Mouse (Mus musculus) monocyte, adult 2 months (primary cell): ENCODE results near the gene Sox5.

Experiments
- DNase-seq, 2 experiments: peaks; one replicate each; pipeline ENCODE4 v3.0.0; 2022; ENCODE audit warnings: low spot score in 2 of 2, low read depth in 1 of 2

The Sox5 gene

DNA sequence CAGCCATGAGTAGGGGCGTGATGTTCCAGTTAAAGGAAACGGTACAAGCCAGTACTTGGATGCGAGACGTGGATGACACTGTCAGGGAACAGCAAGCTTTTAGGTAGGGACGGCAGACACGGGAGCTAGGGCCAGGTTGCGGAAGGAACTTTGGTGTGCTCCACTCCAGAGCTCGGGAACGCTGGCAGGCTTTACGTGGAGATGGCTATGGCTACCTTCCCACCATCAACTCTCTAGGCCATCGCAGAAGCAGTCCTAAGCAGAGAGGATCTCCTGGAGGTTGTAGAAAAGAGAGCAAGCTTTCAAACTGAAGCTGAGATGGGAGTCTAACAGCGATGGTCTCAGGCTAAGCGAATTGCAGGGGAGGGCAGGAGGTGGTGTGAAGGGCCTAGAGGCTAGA is 60.9 kb downstream of the Sox5 start:
- no peak for DNase-seq

DNA sequence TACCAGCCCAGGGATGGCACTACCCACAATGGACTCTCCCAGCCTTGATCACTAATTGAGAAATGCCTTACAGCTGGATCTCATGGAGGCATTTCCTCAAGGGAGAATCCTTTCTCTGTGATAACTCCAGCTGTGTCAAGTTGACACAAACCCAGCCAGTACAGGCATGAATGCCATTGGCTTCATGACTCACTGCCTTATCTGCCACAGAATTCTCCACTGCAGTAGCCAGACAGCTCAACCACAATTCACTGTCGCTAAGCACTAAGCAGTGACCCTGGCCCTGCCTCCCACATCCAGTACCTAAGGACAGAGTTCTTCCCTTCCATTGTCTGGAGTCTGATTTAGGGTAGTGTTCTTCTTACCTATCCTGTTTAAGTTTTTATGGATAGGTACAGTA is 65.4 kb downstream of the Sox5 start:
- no peak for DNase-seq

DNA sequence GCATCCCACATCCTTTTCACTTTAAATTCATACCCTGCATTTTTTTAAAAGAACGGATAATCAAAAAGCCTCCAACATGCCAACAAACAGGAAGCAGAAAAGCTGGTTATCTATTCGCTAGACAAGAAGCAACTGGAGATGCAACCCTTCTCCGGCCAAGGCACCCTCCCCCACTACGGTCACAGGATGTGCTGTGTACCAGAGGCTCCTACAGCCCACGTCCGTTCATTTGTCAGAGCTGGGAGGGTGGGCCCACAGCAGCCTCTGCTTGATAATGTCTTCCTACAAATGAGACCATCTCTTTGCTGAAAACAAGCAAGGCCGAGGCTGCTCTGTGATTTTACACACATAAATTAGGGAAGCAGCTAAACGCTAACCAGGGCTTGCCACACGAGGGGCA is 69.9 kb downstream of the Sox5 start:
- no peak for DNase-seq

DNA sequence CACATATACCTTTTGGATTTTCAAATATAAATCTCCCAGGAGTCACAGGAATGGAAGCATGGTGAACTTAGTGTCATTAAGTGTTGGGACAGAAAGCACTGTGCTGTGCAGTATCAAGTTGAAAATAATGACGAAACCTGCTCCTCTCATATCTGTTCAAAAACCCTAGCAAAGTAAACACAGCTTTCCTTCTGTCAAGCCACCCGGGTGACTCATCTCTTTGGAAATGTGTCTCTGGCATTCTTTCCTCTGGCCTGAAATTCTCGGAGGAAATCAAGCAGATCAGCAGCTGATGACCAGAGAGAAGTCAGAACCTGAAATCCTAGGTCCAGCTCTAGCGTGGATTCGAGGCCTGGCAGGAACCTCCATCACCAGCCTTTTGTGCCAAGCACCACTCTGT is 71.0 kb downstream of the Sox5 start:
- DNase-seq: no peak

DNA sequence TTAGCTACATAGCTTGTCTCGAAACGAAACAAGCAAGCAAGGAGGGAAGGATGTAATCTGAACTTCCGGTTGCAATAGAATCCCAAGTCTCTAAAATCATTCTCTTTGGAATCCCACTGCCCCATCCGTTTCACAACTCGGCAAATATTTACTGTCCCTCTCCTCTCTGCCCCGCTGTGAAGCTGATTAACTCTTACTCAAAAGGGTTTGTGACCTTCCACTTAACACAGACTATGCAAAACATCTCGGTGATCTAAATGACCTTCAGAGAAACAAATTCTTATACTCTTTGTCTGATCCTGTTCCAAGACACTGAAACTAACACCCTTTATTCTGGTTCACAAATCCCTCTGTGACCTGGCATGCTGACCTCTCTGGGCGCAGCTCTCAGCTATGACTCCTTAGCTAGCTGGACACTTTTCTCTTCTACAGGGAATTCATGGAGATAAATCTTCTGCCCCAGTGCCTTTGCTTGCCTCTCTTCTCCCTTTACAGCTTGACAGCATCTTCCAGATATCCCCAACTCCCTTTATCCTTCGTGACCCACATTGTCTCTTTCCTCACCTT is 72.1 kb downstream of the Sox5 start:
- DNase-seq: no peak

DNA sequence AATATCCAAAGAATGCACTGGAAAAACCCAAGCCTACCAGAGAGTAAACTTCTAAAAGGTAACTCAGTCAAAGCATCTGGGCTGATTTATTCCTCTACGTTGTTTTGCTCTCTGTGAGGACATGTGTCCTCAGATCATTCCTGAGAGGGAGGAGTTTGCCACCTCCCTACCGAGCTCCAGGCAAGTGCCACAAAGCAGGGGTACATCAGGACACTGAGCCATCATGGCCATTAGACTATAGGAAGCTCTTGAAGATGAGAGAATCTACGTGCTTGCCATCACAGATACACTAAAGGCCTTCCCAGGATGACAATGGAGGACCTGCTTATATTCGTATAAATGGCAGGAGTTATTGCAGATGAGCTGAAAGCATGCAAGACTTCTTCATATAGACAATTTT is 73.4 kb downstream of the Sox5 start:
- no peak for DNase-seq

DNA sequence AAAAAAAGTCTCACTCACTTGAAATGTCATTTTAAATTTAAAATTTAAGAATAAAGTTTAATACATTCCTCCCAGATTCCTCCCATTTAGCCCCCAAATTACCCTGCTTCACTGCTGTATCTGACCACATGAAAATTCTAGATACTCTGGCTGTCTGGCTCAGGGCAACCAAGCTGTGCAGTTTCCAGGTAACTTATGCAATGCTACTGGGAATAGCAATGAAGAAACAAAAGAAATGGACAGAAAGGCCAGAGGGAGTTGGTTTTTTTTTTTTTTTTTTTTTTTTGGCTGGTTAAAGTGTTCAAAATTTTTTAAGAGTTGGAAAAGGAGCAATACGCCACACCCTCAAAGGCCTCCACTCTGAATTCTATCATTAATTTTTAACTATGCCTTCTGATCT is 73.8 kb downstream of the Sox5 start:
- DNase-seq: no peak

DNA sequence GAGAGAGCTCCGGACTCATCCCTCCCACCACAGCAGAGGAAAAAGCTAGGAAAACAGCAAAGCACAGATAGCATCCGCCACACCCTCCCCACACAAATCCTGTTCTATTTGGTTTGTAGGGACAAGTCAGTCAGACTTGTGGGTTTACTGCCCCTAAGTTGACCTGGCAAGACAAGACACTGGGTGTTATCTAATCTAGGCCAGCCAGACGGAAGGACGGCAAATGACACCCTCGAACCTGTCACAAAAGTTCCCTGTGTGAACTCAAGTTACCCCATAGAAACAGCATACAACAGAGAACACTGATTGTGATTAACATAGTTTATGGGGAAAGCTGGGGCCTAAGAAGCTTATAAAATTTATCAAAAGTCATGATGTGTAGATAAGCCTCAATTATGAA is 76.8 kb downstream of the Sox5 start:
- no peak for DNase-seq

DNA sequence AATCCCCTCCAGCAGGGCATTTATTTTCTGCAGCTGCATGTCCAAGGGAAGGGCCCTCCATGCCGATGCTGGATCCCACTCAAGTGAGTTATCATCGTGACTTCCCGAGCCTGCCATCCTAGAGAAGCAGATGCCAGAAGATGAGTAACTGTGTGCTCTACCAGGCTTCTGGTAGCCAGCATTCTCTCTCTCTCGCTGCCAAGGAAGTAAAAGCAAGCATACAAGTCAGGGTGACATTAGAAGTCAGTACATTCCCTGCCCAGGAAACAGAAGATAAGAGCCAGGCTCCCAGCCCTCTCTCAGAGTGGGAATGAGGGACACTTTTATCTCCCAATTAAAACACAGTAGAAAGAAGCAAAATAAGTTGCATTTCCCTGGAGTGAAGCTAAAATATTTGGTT is 86.1 kb downstream of the Sox5 start:
- DNase-seq: no peak

DNA sequence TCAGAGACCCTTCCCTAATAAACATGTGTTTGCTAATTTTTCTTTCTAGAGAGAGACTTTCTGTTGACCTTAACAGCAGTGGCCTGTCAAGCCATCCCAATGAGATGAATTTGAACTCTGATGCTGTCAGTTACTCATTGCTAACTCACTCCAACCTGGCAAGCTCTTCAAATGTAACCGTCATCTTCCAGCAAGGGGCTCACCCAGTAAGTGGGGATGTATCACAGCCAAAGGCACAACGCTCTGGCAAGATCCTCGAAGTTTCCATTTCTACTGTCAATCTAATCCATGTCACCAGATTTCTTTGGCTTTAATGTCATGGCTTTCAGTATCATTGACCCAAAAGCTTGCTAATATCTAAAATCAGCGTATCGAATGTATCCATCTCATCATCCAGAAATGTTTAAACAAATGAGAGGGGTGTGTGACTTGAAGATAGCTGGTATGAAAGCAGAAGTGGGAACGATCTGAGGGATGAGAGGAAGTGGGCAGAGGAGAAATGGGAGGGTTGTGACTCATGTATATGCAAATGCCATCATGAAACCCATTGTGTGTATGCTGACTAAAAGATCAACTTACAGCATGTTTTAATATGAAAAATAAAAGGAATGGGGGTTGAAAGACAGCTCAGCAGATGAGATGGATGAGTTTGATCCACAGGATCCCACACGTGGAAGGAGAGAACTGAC is 88.4 kb downstream of the Sox5 start:
- DNase-seq: peak in 1 of 2 experiments; percentile 9

DNA sequence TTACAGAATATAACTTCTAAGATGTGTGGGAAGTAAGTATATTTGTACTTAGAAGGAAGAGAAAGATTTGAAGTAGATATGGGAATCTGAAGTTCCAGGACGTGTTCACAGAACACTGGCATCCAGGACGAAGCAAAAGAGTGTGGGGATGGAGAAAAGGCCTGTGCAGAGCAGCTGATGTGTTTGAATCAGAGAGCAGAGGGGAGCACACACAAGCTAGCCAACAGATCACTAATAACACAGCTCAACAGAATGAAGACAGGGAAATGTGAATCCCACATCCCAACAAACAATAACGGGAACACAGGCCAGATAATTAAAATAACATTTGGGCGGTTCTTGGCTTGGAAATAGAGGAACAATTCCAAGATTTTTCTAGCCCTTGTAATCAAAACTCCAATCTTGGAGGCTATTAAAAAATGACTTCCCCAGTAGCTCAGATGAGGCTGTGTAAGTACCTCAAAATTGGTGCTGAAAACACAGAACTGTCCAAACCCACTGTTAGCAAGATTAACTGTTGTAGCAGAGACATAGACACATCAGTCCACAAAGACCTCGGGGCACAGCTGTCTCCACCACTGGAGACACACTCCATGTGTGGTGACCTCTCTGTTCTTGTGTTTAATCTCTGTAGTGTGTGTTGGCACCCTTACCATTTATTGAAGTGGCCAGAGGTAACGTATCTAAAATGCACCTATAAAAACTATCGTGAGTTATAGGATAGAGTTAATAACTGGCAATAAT is 90.3 kb downstream of the Sox5 start:
- no peak for DNase-seq

DNA sequence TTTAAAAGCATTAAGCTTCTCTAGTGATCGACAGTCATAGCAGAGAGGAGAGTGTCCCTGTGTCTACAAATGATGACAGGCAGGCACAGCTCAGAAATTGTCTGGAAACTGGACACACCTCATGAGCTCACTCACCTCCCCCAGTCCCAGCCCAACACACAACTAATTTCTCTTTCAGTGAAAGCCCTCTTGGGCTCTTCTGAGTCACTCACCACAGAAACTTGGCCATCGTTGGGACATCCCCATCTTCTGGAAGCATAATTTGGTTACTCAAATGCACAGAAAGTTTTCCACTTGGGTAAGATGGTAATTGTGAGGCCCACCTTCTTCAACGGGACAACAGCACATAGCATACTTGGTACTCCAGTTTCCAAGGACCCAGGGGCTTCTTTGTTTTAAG is 92.7 kb downstream of the Sox5 start:
- DNase-seq: no peak

DNA sequence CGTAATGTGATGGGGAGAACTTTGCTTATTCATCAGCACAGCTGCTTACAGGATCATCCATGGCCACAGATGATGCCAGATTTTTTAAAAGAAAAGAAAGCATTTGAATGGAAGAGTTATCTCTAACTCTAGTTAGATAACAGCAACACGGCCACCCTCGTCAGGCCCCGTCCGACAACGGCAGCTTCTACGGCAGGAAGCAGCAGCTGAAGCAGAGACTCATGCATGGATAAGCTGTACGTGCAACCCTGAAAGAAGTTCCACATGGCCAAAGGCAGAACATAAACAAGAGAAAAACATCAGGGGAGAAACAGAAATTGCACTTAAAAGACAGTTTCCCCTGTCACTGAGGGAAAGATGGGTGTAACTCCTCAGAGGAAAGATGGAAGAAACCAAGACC is 94.1 kb downstream of the Sox5 start:
- DNase-seq: no peak

DNA sequence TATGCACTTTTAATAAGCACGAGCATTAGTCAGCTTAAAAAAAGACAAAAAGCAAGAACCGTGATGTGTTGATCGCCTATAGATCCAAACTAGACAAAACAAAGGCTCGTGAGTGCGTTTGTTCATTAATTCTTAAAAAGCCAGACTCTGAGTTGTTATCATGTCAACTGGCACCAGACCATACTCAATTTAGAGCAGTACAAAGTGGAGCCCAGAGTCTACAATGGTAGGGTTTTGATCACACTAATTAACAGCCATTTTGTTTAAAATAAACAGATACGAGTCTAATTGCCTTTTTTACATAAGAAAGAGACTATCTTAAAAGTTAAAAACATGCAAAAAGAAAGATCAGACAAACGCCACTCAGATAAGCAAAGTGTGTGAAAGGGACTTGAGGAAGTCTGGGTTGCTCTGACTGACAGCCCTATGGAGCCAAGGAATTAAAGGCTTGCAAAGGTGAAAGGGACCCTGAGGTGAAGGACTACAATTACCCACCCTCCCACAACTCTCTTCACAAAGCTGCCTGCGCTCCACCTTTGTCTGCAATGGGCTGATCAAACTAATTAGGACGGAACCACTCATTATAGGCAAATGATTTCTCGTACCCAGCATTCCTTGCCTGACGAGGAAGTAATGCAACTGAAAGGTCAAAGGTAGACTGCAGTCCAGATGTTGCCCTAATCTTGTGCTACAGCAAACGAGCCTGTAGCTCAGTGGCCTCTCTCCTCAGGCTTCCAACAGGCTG is 100.6 kb downstream of the Sox5 start:
- no peak for DNase-seq

DNA sequence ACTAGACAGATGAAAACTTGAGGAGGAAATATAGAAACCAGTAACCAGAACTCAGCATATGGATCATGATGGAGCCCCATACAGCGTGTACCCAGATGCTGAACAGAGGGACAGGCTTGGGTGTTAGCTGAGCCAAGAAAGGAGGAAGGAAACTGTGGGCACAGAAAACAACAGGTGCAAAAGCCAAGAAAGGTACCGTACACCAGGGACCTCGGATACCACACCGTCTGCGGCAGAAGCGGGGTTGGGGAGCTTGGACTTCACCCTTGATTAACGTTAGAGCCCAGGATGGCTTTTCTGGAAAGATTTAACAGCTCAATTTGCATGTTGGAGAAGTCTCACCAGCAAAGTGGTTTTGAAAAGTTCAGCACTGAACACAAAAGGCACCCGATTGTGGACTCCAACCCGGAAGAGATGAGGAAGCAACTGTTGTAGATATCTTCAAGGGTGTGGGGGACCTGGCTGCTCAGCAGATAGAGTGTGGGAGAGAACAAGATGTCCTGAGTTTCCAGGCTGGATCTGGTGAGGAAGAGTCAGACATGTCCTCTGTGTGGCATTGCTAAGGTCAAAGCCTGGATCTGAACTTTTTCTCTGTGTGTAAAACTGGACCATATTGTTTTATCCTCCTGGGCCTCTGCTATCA is 104.2 kb downstream of the Sox5 start:
- DNase-seq: no peak

DNA sequence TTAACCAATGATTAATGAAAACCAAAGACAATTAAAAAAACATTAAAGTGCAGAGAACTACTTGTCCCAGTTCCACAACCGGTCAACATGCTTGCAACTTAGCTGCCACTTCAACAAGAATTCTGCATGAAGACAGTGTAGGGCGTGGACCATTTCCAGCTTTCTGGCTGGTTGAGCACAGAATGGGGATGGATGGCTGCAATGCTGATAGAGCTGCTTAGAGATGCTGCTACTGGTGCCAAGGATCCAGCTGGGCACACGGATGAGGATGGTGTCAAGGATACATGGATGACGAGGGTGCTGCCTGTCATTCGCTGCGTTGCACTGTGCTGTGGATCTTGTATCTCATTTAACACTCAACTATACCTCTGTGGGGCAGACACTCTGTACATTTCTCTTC is 106.7 kb downstream of the Sox5 start:
- DNase-seq: no peak

DNA sequence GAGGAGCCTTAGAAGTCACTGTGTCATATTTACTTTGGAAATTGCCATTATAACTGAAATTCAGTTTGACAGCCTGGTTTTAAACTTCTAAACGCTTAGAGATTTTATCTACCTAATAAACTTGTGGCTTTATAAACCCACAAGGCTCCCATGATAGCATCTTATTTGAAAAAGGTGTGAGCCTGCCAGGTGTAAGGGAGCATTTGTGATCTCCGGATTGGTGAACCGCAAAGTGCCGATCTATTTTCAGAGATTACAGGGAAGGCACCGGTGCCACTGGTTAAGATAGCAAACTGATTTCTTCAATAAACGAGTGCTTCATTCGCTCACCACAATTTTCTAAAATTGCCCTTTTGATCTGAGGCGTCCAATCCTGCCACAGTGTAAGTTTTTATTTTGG is 107.9 kb downstream of the Sox5 start:
- no peak for DNase-seq

DNA sequence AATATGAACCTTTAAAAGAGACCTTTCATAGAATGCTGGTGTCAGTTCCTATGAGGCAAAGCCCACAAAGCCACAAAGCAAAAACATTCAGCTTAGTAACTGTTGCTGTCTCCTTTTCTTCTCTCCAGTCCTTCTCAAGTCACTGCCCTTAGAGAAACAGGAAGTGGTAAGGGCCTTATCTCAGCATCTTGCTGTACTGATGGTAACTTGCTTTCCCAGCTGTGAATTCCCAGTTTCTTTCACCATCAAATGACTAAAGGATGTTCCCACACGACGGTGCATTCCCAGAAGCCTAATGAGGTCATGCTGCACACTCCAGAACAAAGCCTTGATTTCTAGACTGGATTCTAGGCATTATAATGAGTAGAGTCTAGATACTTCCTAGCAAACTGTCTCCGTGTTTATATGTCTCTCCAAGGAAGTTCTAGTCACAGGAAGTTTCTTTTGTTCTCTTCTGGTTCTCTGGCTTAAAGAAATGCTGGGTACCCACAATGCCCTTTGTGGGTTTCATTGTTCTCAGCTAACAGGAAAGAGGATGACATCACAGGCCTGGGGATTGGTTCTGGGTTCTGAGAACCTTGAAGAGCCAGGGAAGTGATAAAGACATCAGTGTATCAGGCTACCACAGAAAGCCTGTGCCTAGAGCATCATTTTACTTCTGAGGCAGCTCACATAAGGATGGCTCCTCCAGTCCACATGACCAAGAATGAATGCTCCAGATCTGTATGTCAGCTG is 111.2 kb downstream of the Sox5 start:
- no peak for DNase-seq

DNA sequence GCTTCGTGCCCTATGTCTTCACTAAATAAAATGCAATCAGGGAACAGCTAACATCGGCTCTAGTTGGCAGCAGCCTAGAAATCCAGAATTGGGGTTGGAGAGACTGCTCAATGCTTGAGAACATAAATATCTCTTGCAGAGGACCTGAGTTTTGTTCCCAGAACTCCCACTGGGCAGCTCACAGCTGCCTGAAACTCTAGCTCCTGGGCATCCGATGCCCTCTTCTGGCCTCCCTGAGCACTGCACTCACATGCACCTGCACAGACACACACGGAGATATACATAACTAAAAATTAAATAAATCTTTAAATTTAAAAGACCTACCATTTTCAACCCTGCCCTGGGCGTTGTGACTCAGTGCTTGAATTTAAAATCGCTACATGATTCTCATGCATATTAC is 115.2 kb downstream of the Sox5 start:
- no peak for DNase-seq

DNA sequence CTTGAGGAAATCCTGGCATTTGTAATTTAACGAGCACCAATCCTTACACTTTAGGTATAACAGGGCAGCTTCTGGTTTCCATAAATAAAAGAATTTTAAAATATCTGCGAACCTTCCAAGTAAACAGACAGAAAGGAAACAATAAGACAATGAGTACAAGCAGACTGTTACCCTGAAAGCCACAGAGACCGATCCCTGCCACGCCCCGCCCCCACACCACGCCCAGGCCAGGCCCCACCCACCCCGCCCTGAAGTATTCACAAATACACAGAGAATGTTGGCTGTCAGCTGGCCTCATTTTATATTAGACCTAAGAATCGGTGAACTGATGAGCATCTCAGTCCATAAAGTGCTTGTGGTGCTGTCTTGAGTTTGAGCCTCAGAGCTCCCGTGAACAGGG is 117.0 kb downstream of the Sox5 start:
- DNase-seq: no peak

DNA sequence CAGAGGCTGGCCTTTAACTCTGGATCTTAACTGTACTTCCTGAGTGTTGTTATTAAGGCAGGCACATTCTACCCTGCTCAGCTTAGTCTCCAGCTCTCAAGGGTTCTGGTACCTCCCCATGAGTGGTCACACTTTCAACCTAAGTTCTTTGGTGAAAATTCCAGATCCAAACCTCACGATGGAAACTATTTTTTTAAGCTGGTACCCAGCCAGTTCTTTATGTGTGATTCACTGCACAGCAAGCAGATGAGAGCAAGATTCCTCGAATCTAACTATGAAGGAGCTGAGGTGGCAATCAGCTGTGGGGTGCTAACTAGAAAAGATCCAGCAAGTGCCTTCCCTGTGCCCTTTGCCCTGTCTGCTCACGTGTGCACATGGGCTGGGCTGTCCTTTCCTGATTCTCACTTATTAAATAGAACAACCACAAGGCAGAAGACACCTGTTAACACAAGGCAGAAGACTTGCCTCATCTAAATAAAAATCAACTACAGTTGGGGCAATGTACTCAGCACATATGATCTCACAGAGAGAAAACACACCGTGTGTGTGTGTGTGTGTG is 118.2 kb downstream of the Sox5 start:
- DNase-seq: no peak
